Mouse (Mus musculus): ENCODE results near the gene Tnf.

DNA sequence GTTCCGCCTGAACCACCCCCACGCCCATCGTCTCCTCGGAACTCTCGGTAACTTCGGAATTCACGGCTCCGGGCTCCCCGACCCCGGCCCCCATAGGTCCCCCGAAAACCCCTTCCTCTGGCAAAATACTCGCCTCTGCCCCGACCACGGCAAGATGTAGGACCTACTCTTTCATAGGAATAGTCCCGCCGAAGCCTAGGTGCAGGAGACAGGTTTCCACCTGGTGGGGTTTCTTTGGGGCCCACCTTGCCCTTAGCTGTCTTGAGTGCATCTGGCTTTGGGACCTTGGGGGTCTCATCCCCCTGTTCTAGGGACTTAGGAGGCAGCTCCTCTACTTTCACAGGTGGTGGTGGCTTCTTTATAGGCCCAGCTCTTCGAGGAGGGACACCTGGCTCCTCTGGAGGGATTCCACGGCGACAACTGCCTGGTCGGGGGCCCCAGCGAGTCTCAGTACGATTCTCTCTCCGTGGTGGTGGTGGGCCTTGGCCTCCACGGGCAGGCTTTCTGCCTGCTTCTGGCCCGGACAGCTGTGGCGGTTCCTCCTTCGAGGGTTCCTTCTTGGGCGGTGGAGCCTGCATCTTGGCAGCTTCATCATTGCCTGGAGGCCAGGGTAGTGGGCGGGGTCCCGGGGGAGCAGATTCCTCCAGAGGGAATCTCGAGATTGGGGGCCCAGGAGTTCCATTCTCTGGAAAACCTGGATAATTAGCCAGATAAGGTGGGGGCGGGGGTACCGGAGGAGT lies 45.2 kb downstream of the Tnf start:
- TF ChIP-seq CTCF (IDR thresholded peaks at IDR 0.05; ENCODE audit: borderline replicate concordance, extremely low read depth, insufficient read depth, insufficient read length): no peak
- TF ChIP-seq POLR2A (IDR thresholded peaks at IDR 0.05; ENCODE audit: borderline replicate concordance, extremely low read depth, insufficient read depth, insufficient read length, poor library complexity, severe bottlenecking): no peak

All from brain, embryonic 14.5 days (tissue).